Mouse (Mus musculus) spleen, postnatal 36 days (tissue): ENCODE data around the gene Me1.

ENCODE experiments used
- DNase-seq, 2 experiments: peaks; one replicate each; pipeline ENCODE4 v3.0.0; 2022; ENCODE audit warnings: low spot score in 2 of 2, mixed read lengths in 1 of 2

Me1 gene

GRCm38 (mm10) chr9:86658347-86658746 is 37.4 kb downstream of the Me1 start:
- DNase-seq = no peak

GRCm38 (mm10) chr9:86652194-86652593 is 43.6 kb downstream of the Me1 start:
- no peak for DNase-seq

- no peak for DNase-seq
Measured at GRCm38 (mm10) chr9:86651254-86651653, 44.5 kb downstream of the Me1 start.

- DNase-seq = no peak
Measured at GRCm38 (mm10) chr9:86650822-86651221, 44.9 kb downstream of the Me1 start.

- DNase-seq = no peak
Measured at GRCm38 (mm10) chr9:86647931-86648550, 47.7 kb downstream of the Me1 start.

- no peak for DNase-seq
Measured at GRCm38 (mm10) chr9:86646807-86647206, 48.9 kb downstream of the Me1 start.

GRCm38 (mm10) chr9:86643497-86643896 is 52.3 kb downstream of the Me1 start:
- no peak for DNase-seq

- no peak for DNase-seq
Measured at GRCm38 (mm10) chr9:86638771-86639170, 57.0 kb downstream of the Me1 start.

GRCm38 (mm10) chr9:86631153-86631552 is 64.6 kb downstream of the Me1 start:
- DNase-seq = no peak

- DNase-seq = no peak
Measured at GRCm38 (mm10) chr9:86630352-86630931, 65.3 kb downstream of the Me1 start.

GRCm38 (mm10) chr9:86629379-86629778 is 66.4 kb downstream of the Me1 start:
- DNase-seq = no peak

- no peak for DNase-seq
Measured at GRCm38 (mm10) chr9:86627745-86628496, 67.8 kb downstream of the Me1 start.

GRCm38 (mm10) chr9:86626906-86627305 is 68.8 kb downstream of the Me1 start:
- DNase-seq = no peak

- DNase-seq = no peak
Measured at GRCm38 (mm10) chr9:86624781-86625180, 71.0 kb downstream of the Me1 start.

GRCm38 (mm10) chr9:86624039-86624438 is 71.7 kb downstream of the Me1 start:
- DNase-seq = no peak

- DNase-seq = no peak
Measured at GRCm38 (mm10) chr9:86622062-86622461, 73.7 kb downstream of the Me1 start.

- DNase-seq = no peak
Measured at GRCm38 (mm10) chr9:86619341-86620139, 76.2 kb downstream of the Me1 start.

GRCm38 (mm10) chr9:86617837-86618492 is 77.8 kb downstream of the Me1 start:
- no peak for DNase-seq

GRCm38 (mm10) chr9:86615765-86616164 is 80.0 kb downstream of the Me1 start:
- DNase-seq = no peak

GRCm38 (mm10) chr9:86612091-86612490 is 83.7 kb downstream of the Me1 start:
- DNase-seq = no peak

GRCm38 (mm10) chr9:86605776-86606175 is 90.0 kb downstream of the Me1 start:
- no peak for DNase-seq
